Mouse (Mus musculus) liver, adult 2 months (tissue): Measurements from ENCODE around the gene Nhej1.

Experiments
- CTCF ChIP-seq: fragments of 200-500 bp; IDR thresholded peaks from 2 replicates; pipeline ENCODE4 v1.5.1; 2011; ENCODE audit warnings: low read depth, low read length, control low read depth
- POLR2A ChIP-seq: fragments of 200-500 bp; IDR thresholded peaks from 2 replicates; pipeline ENCODE4 v1.6.1; 2011; ENCODE audit warnings: low read length, control low read depth; ENCODE audit not compliant: insufficient read depth; ENCODE audit errors: extremely low read depth

DNA sequence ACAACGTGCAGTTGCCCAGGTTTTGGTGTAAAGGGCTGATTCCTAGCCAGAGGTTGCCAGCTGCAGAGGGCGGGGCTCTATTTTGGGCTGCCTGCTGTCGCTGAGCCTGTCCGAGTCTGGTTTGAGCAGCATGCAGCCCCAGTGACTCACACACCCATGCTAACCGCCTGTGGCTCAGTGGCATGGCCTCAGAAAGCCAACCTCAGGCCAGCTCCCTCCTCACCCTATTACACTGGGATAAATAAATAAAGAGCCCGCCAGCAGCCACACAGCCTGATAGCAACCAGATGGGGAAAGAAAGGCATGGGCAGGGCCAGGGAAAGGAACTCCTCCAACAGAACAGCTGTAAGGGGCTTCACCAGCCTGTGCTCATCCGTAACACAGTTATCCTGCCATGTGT, 84.6 kb downstream of the Nhej1 start:
- TF ChIP-seq POLR2A (no peak), CTCF (no peak)
